Mouse (Mus musculus) E14TG2a.4 (cell line): ENCODE measurements at regions not wholly inside any gene's neighbourhood (a gene's known extent, or its start where the extent isn't known, plus 50 kb on each side); places are given as distances from the start of the nearest gene placed in this dataset.

Source experiments
- H3K27me3 ChIP-seq: 2 replicates; pipeline ENCODE4 v1.6.1; 2014; ENCODE audit warnings: low read length, control low read depth; ENCODE audit not compliant: insufficient read depth
- H3K36me3 ChIP-seq: 2 replicates; pipeline ENCODE4 v1.6.1; 2014; ENCODE audit warnings: low read length, control low read depth; ENCODE audit not compliant: insufficient read depth
- H3K4me1 ChIP-seq: replicated peaks from 2 replicates; pipeline ENCODE4 v1.6.1; 2014; ENCODE audit warnings: low read depth, low read length, control low read depth
- H3K4me3 ChIP-seq: replicated peaks from 2 replicates; pipeline ENCODE4 v1.5.1; 2014; ENCODE audit warnings: mild to moderate bottlenecking, low read length
- H3K9me3 ChIP-seq: 2 replicates; pipeline ENCODE4 v1.6.1; 2014; ENCODE audit warnings: low read length, control low read depth
- CTCF ChIP-seq: conservative IDR thresholded peaks from 2 replicates; pipeline ENCODE4 v1.5.1; 2014; ENCODE audit warnings: low read length
- NANOG ChIP-seq: IDR thresholded peaks from 2 replicates; pipeline ENCODE4 v1.6.1; 2014; ENCODE audit warnings: borderline replicate concordance, low read length, mixed read lengths
- POU5F1 ChIP-seq: IDR thresholded peaks from 2 replicates; pipeline ENCODE4 v1.6.1; 2014; ENCODE audit warnings: low read length, borderline replicate concordance

DNA sequence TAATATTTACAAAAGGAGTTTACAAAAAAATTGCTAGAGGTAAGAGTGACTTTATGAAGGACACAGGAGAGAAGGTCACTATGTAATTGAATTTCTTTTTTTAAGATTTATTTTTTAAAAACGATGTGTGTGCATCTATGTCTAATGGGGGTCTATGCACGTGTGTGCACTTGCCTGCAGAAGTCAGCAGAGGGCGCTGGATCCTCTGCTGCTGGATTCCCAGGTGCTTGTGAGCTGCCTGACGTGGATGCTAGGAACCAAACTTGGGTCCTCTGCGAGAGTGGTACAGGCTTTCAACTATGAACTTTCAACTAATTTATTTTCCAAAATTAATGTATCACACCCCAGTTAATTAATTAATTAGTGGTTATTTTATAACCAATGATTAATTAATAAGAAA is 85.0 kb downstream of the Glrx3 start:
- no peaks in the 10 kb centered on the region for H3K4me1 ChIP-seq
- peaks cover 2% of the 10 kb centered on the region; the same call in 1 of the 2 replicates for H3K27me3 ChIP-seq
- no peaks in the 10 kb centered on the region for H3K9me3 ChIP-seq
- TF ChIP-seq NANOG (no peak), CTCF (peak; percentile 57)
- no peak overlapping the region for H3K4me3 ChIP-seq
- H3K36me3 ChIP-seq, result no peaks in the 10 kb centered on the region

DNA sequence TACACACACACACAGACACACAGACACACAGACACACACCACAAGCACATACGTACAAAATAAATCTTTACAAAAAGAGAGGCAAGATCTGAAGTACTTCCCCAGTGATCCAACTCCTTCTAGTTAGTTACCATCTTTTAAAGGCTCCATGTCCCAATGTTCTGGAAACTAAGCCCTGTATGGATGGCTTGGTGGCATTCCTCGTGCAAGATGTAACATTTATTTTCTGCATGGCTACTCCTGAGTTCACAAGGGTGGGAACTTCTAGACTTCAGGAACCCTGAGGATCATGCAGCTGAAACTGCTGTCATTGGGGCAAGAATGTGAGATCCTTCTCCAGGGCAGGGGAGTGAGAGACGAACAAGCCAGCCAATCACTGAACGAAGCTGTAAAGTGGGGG is 96.1 kb downstream of the Glrx3 start:
- TF ChIP-seq POU5F1, result no peak
- TF ChIP-seq CTCF, result no peak
- TF ChIP-seq NANOG, result no peak
- no peak overlapping the region for H3K4me3 ChIP-seq
- peaks cover 8% of the 10 kb centered on the region; the same call in 1 of the 2 replicates for H3K9me3 ChIP-seq
- no peaks in the 10 kb centered on the region for H3K4me1 ChIP-seq
- no peaks in the 10 kb centered on the region for H3K27me3 ChIP-seq
- H3K36me3 ChIP-seq, result no peaks in the 10 kb centered on the region

DNA sequence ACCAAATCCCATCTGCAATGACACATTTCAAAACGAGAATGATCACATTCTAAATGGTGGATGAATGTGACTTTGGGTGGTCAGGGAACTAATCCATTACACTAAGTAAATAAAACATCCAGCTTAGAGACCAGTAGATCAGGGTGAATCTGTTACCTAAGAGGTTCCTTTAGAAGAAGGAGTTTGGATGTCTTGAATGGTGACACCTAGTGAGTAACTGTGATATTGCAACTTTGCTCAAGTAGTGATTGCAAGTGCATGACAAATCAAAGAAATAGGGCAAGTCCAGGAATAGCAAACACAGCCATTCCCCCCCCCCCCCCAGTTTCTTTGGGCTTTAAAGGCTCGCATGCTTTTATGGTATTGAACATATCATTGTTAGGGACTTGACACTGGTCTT is 112.6 kb downstream of the Glrx3 start:
- Histone ChIP-seq H3K27me3 (no peaks in the 10 kb centered on the region), H3K4me1 (no peaks in the 10 kb centered on the region)
- no peak for TF ChIP-seq NANOG
- no peak for TF ChIP-seq POU5F1
- peak; percentile 60 for TF ChIP-seq CTCF

DNA sequence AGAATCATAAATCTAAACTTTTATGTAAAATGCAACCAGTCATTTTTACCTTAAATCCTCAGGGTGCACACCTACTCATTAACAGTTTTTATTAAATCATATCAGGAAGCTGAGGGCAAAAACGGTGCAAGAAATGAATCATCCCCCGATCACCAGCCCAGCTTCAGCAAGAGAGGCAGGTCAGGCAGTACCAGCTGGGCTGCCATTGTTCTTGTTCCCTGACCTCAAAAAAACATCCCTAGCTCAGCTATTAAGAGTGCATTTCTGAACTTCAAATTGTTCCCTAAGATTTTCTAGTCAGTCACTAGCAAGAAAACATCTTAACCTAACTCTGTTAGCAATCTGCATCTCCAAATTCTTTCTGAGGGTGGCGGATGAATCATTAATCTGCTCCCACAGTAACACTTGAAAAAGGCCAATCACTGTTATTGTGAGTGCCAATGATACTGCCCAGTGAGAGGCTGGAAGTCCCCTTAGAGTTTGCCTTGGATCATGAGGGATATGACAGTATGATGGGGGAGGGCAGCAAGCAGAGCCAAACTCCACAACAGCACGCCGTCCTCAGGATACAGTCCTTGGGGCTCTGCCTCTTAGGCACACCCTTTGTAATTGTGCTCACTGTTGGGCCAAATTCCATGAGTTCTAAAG is 115.3 kb downstream of the Glrx3 start:
- H3K9me3 ChIP-seq, result no peaks in the 10 kb centered on the region
- no peaks in the 10 kb centered on the region for H3K36me3 ChIP-seq
- no peak for TF ChIP-seq NANOG
- TF ChIP-seq CTCF, result no peak
- no peak for TF ChIP-seq POU5F1

More for the DNA sequence above, 112.6 kb downstream of the Glrx3 start:
- Histone ChIP-seq H3K36me3 (no peaks in the 10 kb centered on the region), H3K4me3 (no peak overlapping the region), H3K9me3 (peaks cover 16% of the 10 kb centered on the region)

DNA sequence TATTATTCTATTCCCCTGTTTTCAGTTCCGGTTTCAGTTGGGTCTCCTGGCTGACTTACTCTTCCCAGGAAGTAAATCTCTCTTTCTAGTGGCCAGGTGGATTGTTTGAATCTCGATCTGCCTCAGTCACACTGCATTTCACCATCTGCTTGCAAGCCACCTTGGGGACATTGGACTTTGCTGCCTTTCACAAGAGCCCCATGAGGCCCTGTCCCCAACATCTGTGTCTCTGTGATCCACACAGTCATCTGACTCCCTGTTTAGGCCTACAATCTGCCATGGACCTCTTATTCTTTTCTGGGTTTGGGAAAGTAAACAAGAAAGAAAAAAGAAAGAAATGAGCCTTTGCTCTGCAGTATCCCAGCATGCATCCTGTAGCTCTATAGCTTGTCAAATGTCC is 118.1 kb downstream of the Glrx3 start:
- H3K9me3 ChIP-seq, result no peaks in the 10 kb centered on the region
- H3K27me3 ChIP-seq, result no peaks in the 10 kb centered on the region
- TF ChIP-seq NANOG, result no peak
- no peak for TF ChIP-seq POU5F1
- TF ChIP-seq CTCF, result no peak

More for the DNA sequence above, 115.3 kb downstream of the Glrx3 start:
- no peak overlapping the region for H3K4me3 ChIP-seq
- H3K27me3 ChIP-seq, result no peaks in the 10 kb centered on the region
- no peaks in the 10 kb centered on the region for H3K4me1 ChIP-seq

DNA sequence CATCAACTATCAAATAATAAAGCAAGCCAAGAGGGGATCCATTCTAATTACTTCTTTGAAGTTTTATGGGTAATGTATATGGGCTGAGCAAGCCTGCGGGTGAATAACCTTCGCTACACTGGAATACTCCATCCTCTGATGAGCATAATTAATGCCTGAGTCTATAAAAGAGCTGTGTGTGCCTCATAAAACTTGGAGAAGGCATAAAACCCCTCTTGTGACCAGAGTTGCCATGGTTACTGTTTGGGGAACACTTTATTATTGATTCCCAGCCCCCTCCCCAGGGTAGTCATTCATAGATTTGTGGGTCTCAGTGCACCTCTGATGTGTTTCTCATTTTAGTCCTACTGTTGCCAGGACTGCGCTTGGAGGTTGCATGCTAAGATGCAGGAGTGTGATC is 120.0 kb downstream of the Glrx3 start:
- Histone ChIP-seq H3K27me3 (no peaks in the 10 kb centered on the region), H3K9me3 (no peaks in the 10 kb centered on the region), H3K36me3 (no peaks in the 10 kb centered on the region), H3K4me3 (no peak overlapping the region), H3K4me1 (no peaks in the 10 kb centered on the region)
- TF ChIP-seq CTCF, result no peak

More for the DNA sequence above, 118.1 kb downstream of the Glrx3 start:
- Histone ChIP-seq H3K4me3 (no peak overlapping the region), H3K36me3 (no peaks in the 10 kb centered on the region), H3K4me1 (no peaks in the 10 kb centered on the region)

DNA sequence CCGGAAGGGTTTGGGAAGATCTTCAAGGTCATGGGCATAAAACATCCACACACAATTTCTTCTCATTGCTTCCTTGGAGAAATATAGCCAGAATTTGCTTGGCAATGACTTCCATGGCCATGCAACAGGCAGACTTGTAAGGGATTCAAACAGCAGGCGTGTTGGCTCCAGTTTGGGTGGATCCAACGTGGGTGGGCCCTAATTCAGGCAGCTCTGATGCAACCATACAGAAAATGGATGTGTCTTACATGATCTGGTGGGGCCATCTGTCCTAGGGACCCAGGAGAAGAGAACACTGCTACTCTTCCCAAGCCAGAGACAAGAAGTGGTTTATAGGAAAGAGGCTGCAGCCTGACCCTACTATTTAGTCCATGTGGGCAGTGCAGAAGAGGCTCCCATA is 121.5 kb downstream of the Glrx3 start:
- TF ChIP-seq POU5F1 (no peak), CTCF (no peak), NANOG (no peak)
- H3K4me1 ChIP-seq, result no peaks in the 10 kb centered on the region
- no peaks in the 10 kb centered on the region for H3K27me3 ChIP-seq
- no peaks in the 10 kb centered on the region for H3K36me3 ChIP-seq
- H3K9me3 ChIP-seq, result no peaks in the 10 kb centered on the region
- H3K4me3 ChIP-seq, result no peak overlapping the region

DNA sequence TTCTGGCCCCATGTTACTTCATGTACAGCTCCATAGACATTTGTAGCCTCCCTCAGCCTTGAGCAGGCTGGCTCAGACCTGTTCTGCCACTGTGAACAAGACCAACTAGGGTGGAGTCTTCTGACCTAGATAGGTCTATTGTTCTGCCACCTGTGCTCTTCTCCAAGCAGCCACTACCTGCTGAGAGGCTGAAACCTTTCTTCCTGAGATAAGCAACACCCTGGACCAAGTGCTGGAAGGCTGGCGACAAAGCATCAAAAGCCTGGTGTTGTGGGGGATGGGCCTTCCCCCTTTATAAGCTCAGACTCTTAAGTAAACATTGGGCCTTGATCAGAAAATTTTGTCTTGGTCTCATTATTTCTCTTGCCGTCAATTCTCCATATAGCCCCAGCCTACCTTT is 132.8 kb downstream of the Glrx3 start:
- peak; percentile 46; the same call in 1 of the 2 replicates for TF ChIP-seq NANOG
- no peak for TF ChIP-seq POU5F1
- TF ChIP-seq CTCF, result no peak
- H3K36me3 ChIP-seq, result no peaks in the 10 kb centered on the region
- H3K27me3 ChIP-seq, result no peaks in the 10 kb centered on the region
- peaks cover 59% of the 10 kb centered on the region for H3K9me3 ChIP-seq
- H3K4me3 ChIP-seq, result no peak overlapping the region
- H3K4me1 ChIP-seq, result no peaks in the 10 kb centered on the region

DNA sequence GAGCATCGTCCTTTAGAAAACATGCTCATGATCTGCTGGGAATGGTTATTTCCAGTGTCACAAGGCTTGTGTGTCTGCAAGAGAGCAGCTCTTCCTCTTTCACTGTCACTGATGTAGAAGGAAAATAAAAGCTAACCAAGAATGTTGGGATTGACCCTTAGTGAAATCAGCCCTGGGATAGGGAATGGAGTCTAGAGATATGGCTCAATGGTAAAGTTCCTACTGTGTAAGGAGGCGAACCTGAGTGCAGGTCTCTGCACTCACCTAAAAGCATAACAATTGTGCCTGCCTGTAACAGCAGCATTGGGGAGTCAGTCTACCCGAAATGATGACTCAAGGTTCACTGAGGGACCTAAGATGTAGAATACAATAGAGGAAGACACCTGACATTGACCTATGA is 138.1 kb downstream of the Glrx3 start:
- Histone ChIP-seq H3K9me3 (peaks cover 27% of the 10 kb centered on the region), H3K27me3 (no peaks in the 10 kb centered on the region), H3K36me3 (no peaks in the 10 kb centered on the region), H3K4me3 (no peak overlapping the region), H3K4me1 (no peaks in the 10 kb centered on the region)
- TF ChIP-seq POU5F1, result no peak
- TF ChIP-seq NANOG, result no peak
- no peak for TF ChIP-seq CTCF
